Mouse (Mus musculus): ENCODE measurements around the gene Slc12a1.

GRCm38 (mm10) chr2:125187904-125188303, 35.6 kb downstream of the Slc12a1 start:
- no peak for TF ChIP-seq CTCF (conservative IDR thresholded peaks at IDR 0.05 in 1 of 2, IDR thresholded peaks at IDR 0.05 in 1 of 2; ENCODE audit: low read depth in 2 of 2, low read length in 2 of 2)
- no peak for TF ChIP-seq EP300 (IDR thresholded peaks at IDR 0.05; ENCODE audit: low read length)
- TF ChIP-seq POLR2AphosphoS2 (IDR thresholded peaks at IDR 0.05; ENCODE audit: low read depth, low read length) = no peak
- TF ChIP-seq ZNF384 (IDR thresholded peaks at IDR 0.05; ENCODE audit: low read depth, low read length) = no peak
- TF ChIP-seq USF2 (conservative IDR thresholded peaks at IDR 0.05; ENCODE audit: low read depth, low read length) = no peak
- no peak for TF ChIP-seq E2F4 (IDR thresholded peaks at IDR 0.05; ENCODE audit: insufficient replicate concordance, low read depth, low read length)
- no peak for TF ChIP-seq TCF12 (IDR thresholded peaks at IDR 0.05; ENCODE audit: low read depth, low read length)
- no peak for TF ChIP-seq SIN3A (IDR thresholded peaks at IDR 0.05; ENCODE audit: low read length)
- TF ChIP-seq IRF4 (IDR thresholded peaks at IDR 0.05; ENCODE audit: low read depth, low read length) = no peak
- TF ChIP-seq MYC (IDR thresholded peaks at IDR 0.05; ENCODE audit: low read depth, low read length) = no peak
- TF ChIP-seq UBTF (IDR thresholded peaks at IDR 0.05; ENCODE audit: low read depth, low read length) = no peak
- TF ChIP-seq MAFK (IDR thresholded peaks at IDR 0.05; ENCODE audit: insufficient replicate concordance, low read length) = no peak
- TF ChIP-seq ZMIZ1 (IDR thresholded peaks at IDR 0.05; ENCODE audit: low read depth, low read length) = no peak
- no peak for TF ChIP-seq MAX (IDR thresholded peaks at IDR 0.05; ENCODE audit: low read length)

Data from CH12.LX (cell line).